Mouse (Mus musculus) embryonic facial prominence, embryonic 10.5 days (tissue): ENCODE results near the gene AI182371. TPM values are rescaled to one million over a fixed set of nuclear protein-coding genes. Genes with fewer than 3 reads are reported as not detected.

ENCODE experiments used
- DNase-seq: peaks from one replicate; pipeline ENCODE4 v3.0.0-alpha.2; 2017; ENCODE audit warnings: low spot score
- H3K27ac ChIP-seq: fragments of 300-500 bp; sonication (generic); replicated peaks from 2 replicates; pipeline ENCODE4 v1.5.1; 2016; ENCODE audit warnings: mild to moderate bottlenecking
- H3K27me3 ChIP-seq: fragments of 300-500 bp; sonication (generic); replicated peaks from 2 replicates; pipeline ENCODE4 v1.6.1; 2016; ENCODE audit warnings: low read depth, mild to moderate bottlenecking; ENCODE audit not compliant: poor library complexity, severe bottlenecking
- H3K36me3 ChIP-seq: fragments of 300-500 bp; sonication (generic); replicated peaks from 2 replicates; pipeline ENCODE4 v1.6.1; 2016; ENCODE audit warnings: mild to moderate bottlenecking, moderate library complexity
- H3K4me1 ChIP-seq: fragments of 300-500 bp; sonication (generic); 2 replicates; pipeline ENCODE4 v1.6.1; 2016
- H3K4me3 ChIP-seq: fragments of 300-500 bp; sonication (generic); 2 replicates; pipeline ENCODE4 v1.5.1; 2016; ENCODE audit warnings: mild to moderate bottlenecking, moderate library complexity
- H3K9me3 ChIP-seq: fragments of 300-500 bp; sonication (generic); 2 replicates; pipeline ENCODE4 v1.6.1; 2016; ENCODE audit warnings: mild to moderate bottlenecking
- WGBS: fragments of 180-500 bp; shearing (Covaris S2); methylation state at CpG from one replicate; pipeline ENCODE4 v1.1.7; 2016; 5-methylcytosine and 5-hydroxymethylcytosine counted together
- polyA plus RNA-seq: library from polyadenylated mRNA; unstranded; fragments of >200 nt; fragmentation: Nextera tagmentation; extraction: Ambion mirVana; gene quantifications from 2 replicates; pipeline ENCODE4 v1.2.1, GENCODE M21; 2016

The AI182371 gene
- polyA plus RNA-seq, 1 experiment from 2014 or later, result 0.15 TPM

- Histone ChIP-seq H3K9me3 (no peaks in the 10 kb centered on the region), H3K27ac (no peak overlapping the region), H3K4me1 (no peaks in the 10 kb centered on the region), H3K27me3 (no peaks in the 10 kb centered on the region), H3K36me3 (no peaks in the 10 kb centered on the region), H3K4me3 (no peak overlapping the region)
- WGBS, result 84% methylated on average over 6 of the region's 6 CpGs
- DNase-seq, result no peak
These were observed 37.9 kb downstream of the AI182371 start for GRCm38 (mm10) chr2:35063333-35064030.

- Histone ChIP-seq H3K4me3 (no peak within 1 kb of the TSS), H3K4me1 (no peaks in the 10 kb centered on the region), H3K36me3 (no peaks in the 10 kb centered on the region), H3K27ac (no peak within 1 kb of the TSS), H3K27me3 (no peaks in the 10 kb centered on the region), H3K9me3 (no peaks in the 10 kb centered on the region)
- WGBS, result 87% methylated on average over 5 of the region's 5 CpGs
- no peak for DNase-seq
These were observed 40.0 kb downstream of the AI182371 start, which contains the start of gene Hc for GRCm38 (mm10) chr2:35061338-35061737. Gene Hc (minus strand): TSS chr2:35061438.

- WGBS, result 82% methylated on average over 6 of the region's 6 CpGs
- Histone ChIP-seq H3K4me3 (no peak overlapping the region), H3K36me3 (no peaks in the 10 kb centered on the region), H3K27ac (no peak overlapping the region), H3K9me3 (no peaks in the 10 kb centered on the region), H3K4me1 (no peaks in the 10 kb centered on the region), H3K27me3 (no peaks in the 10 kb centered on the region)
- DNase-seq, result no peak
These were observed 40.4 kb downstream of the AI182371 start for GRCm38 (mm10) chr2:35060897-35061296.

- no peaks in the 10 kb centered on the region for H3K9me3 ChIP-seq
- H3K27ac ChIP-seq, result no peak overlapping the region
- 87% methylated on average over 5 of the region's 5 CpGs for WGBS
These were observed 41.1 kb downstream of the AI182371 start for GRCm38 (mm10) chr2:35060256-35060655.

GRCm38 (mm10) chr2:35058325-35058724, 43.0 kb downstream of the AI182371 start:
- no peak overlapping the region for H3K27ac ChIP-seq
- no peaks in the 10 kb centered on the region for H3K9me3 ChIP-seq
- H3K27me3 ChIP-seq, result no peaks in the 10 kb centered on the region
- H3K36me3 ChIP-seq, result no peaks in the 10 kb centered on the region
- WGBS, result 81% methylated on average over 2 of the region's 2 CpGs
- no peak for DNase-seq
- H3K4me1 ChIP-seq, result no peaks in the 10 kb centered on the region
- H3K4me3 ChIP-seq, result no peak overlapping the region

More at GRCm38 (mm10) chr2:35060256-35060655, 41.1 kb downstream of the AI182371 start:
- no peaks in the 10 kb centered on the region for H3K4me1 ChIP-seq
- DNase-seq, result no peak
- no peaks in the 10 kb centered on the region for H3K27me3 ChIP-seq
- no peak overlapping the region for H3K4me3 ChIP-seq
- H3K36me3 ChIP-seq, result no peaks in the 10 kb centered on the region

- whole genome bisulfite sequencing, result 89% methylated on average over 11 of the region's 11 CpGs
- Histone ChIP-seq H3K27me3 (no peaks in the 10 kb centered on the region), H3K27ac (no peak overlapping the region), H3K4me1 (no peaks in the 10 kb centered on the region), H3K36me3 (no peaks in the 10 kb centered on the region), H3K9me3 (no peaks in the 10 kb centered on the region), H3K4me3 (no peak overlapping the region)
- DNase-seq, result no peak
These were observed 44.1 kb downstream of the AI182371 start for GRCm38 (mm10) chr2:35057243-35057642.

- Histone ChIP-seq H3K27me3 (no peaks in the 10 kb centered on the region), H3K9me3 (no peaks in the 10 kb centered on the region), H3K27ac (no peak overlapping the region), H3K4me3 (no peak overlapping the region), H3K36me3 (no peaks in the 10 kb centered on the region), H3K4me1 (no peaks in the 10 kb centered on the region)
- DNase-seq, result peak; percentile 14
- 37% methylated on average over 5 of the region's 5 CpGs for WGBS
These were observed 52.5 kb downstream of the AI182371 start for GRCm38 (mm10) chr2:35048851-35049250.

- Histone ChIP-seq H3K27me3 (no peaks in the 10 kb centered on the region), H3K4me3 (no peak overlapping the region), H3K36me3 (no peaks in the 10 kb centered on the region), H3K9me3 (0 out of 2 replicates have a peak, but pooled peaks cover 4% of the 10 kb centered on the region), H3K4me1 (no peaks in the 10 kb centered on the region), H3K27ac (no peak overlapping the region)
- WGBS, result 75% methylated on average over 2 of the region's 2 CpGs
- peak; percentile 21 for DNase-seq
These were observed 56.4 kb downstream of the AI182371 start for GRCm38 (mm10) chr2:35044956-35045355.

GRCm38 (mm10) chr2:35038580-35039375, 62.6 kb downstream of the AI182371 start:
- Histone ChIP-seq H3K36me3 (no peaks in the 10 kb centered on the region), H3K4me3 (no peak overlapping the region), H3K27ac (no peak overlapping the region), H3K4me1 (no peaks in the 10 kb centered on the region), H3K9me3 (0 out of 2 replicates have a peak, but pooled peaks cover 4% of the 10 kb centered on the region), H3K27me3 (no peaks in the 10 kb centered on the region)
- no peak for DNase-seq
- 93% methylated on average over 9 of the region's 9 CpGs for WGBS

Other genes with a start within 250 kb of the AI182371 start
- gene Cutal, start 227.1 kb downstream of the AI182371 start, polyA plus RNA-seq, result 0.09 TPM in 1 of 2 replicates, not detected in the other
- 127 and 133 TPM in 2 replicates for gene Psmd5, start 226.6 kb downstream of the AI182371 start, polyA plus RNA-seq
- gene Phf19, start 187.5 kb downstream of the AI182371 start, polyA plus RNA-seq, result 1.1 and 1.8 TPM in 2 replicates
- gene Traf1, start 139.8 kb downstream of the AI182371 start, polyA plus RNA-seq, result 0.34 and 0.38 TPM in 2 replicates
- gene Hc, start 40.1 kb downstream of the AI182371 start, polyA plus RNA-seq, result 0.10 and 0.17 TPM in 2 replicates
- gene Cntrl, start 7.9 kb upstream of the AI182371 start, polyA plus RNA-seq, result 28.5 and 30.4 TPM in 2 replicates
- 239 and 259 TPM in 2 replicates for gene Rab14, start 99.6 kb upstream of the AI182371 start, polyA plus RNA-seq
- gene Gsn, start 154.8 kb upstream of the AI182371 start, polyA plus RNA-seq, result 13.6 and 18.9 TPM in 2 replicates
- gene Stom, start 235.4 kb upstream of the AI182371 start, polyA plus RNA-seq, result 18.0 and 18.9 TPM in 2 replicates